Mouse (Mus musculus) thymus, adult 2 months (tissue): ENCODE measurements at regions not wholly inside any gene's neighbourhood (a gene's known extent, or its start where the extent isn't known, plus 50 kb on each side); places are given as distances from the start of the nearest gene placed in this dataset.
A peak's percentile ranks its signal among the peaks of the same experiment; 100 is the strongest.

Experiments used
- DNase-seq: peaks from one replicate; pipeline ENCODE4 v3.0.0; 2021
- H3K27ac ChIP-seq: fragments of 200-500 bp; 2 replicates; pipeline ENCODE4 v1.5.1; 2012; ENCODE audit warnings: low read length, control low read depth; ENCODE audit not compliant: control insufficient read depth, insufficient read depth
- H3K27me3 ChIP-seq: fragments of 200-500 bp; 2 replicates; pipeline ENCODE4 v1.6.1; 2012; ENCODE audit warnings: mild to moderate bottlenecking, low read length, moderate library complexity, mixed read lengths; ENCODE audit not compliant: control insufficient read depth, insufficient read depth
- H3K36me3 ChIP-seq: fragments of 200-500 bp; 2 replicates; pipeline ENCODE4 v1.6.1; 2012; ENCODE audit warnings: mild to moderate bottlenecking, low read length, moderate library complexity; ENCODE audit not compliant: control insufficient read depth, insufficient read depth
- H3K4me1 ChIP-seq: fragments of 200-500 bp; replicated peaks from 2 replicates; pipeline ENCODE4 v1.6.1; 2012; ENCODE audit warnings: low read length; ENCODE audit not compliant: control insufficient read depth, insufficient read depth
- H3K4me3 ChIP-seq: fragments of 200-500 bp; 2 replicates; pipeline ENCODE4 v1.5.1; 2012; ENCODE audit warnings: mild to moderate bottlenecking, low read length, control low read depth, moderate library complexity; ENCODE audit not compliant: control insufficient read depth, insufficient read depth
- CTCF ChIP-seq: fragments of 200-500 bp; IDR thresholded peaks from 2 replicates; pipeline ENCODE4 v1.5.1; 2012; ENCODE audit warnings: mild to moderate bottlenecking, control low read depth, low read length, moderate library complexity, borderline replicate concordance; ENCODE audit not compliant: control insufficient read depth, poor library complexity, insufficient read depth; ENCODE audit errors: extremely low read depth
- POLR2A ChIP-seq: fragments of 200-500 bp; IDR thresholded peaks from 2 replicates; pipeline ENCODE4 v1.6.1; 2012; ENCODE audit warnings: mild to moderate bottlenecking, low read length, control low read depth, moderate library complexity; ENCODE audit not compliant: control insufficient read depth, poor library complexity, insufficient read depth; ENCODE audit errors: extremely low read depth
- WGBS: fragments of 180-500 bp; shearing (Covaris S2); methylation state at CpG from one replicate; pipeline ENCODE4 v1.1.7; 2018; 5-methylcytosine and 5-hydroxymethylcytosine counted together

GRCm38 (mm10) chr15:59807723-59808122 is 208.7 kb downstream of the 4933412E24Rik start:
- no peak overlapping the region for H3K4me3 ChIP-seq
- TF ChIP-seq CTCF = no peak
- no peak for TF ChIP-seq POLR2A
- H3K36me3 ChIP-seq = no peaks in the 10 kb centered on the region
- H3K27ac ChIP-seq = no peak overlapping the region
- DNase-seq = no peak
- 82% methylated on average over 6 of the region's 6 CpGs for WGBS
- H3K4me1 ChIP-seq = peaks cover 4% of the 10 kb centered on the region
- no peaks in the 10 kb centered on the region for H3K27me3 ChIP-seq

GRCm38 (mm10) chr15:59805771-59806170 is 210.6 kb downstream of the 4933412E24Rik start:
- Histone ChIP-seq H3K4me3 (no peak overlapping the region), H3K27me3 (no peaks in the 10 kb centered on the region), H3K36me3 (no peaks in the 10 kb centered on the region), H3K4me1 (no peaks in the 10 kb centered on the region), H3K27ac (no peak overlapping the region)
- TF ChIP-seq POLR2A (no peak), CTCF (no peak)
- DNase-seq = no peak
- WGBS = 97% methylated on average over 2 of the region's 2 CpGs

- 96% methylated on average over 2 of the region's 2 CpGs for WGBS
- Histone ChIP-seq H3K27ac (no peak overlapping the region), H3K27me3 (no peaks in the 10 kb centered on the region), H3K36me3 (no peaks in the 10 kb centered on the region), H3K4me3 (no peak overlapping the region), H3K4me1 (no peaks in the 10 kb centered on the region)
- DNase-seq = no peak
- no peak for TF ChIP-seq POLR2A
- no peak for TF ChIP-seq CTCF
Observed at GRCm38 (mm10) chr15:59804821-59805220, 211.6 kb downstream of the 4933412E24Rik start.

DNA sequence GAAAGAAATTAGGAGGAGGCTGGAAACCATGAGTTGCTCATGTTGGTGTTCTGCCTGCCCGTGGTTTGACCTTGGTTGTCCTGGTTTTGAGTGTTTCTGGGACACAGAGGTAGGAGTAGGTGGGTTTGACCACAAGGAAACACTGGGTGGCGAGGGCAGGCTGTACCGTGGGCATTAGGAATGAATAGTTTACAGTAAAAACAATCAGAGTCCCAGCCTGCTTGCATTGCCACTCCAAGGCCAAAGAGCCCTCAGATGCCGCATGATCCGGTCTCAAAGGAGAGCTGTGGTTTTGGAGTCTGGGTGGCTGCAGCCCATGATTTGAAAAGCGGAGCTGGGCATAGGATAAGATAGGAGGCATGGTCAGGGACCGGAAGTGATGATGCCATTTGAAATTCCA is 212.0 kb downstream of the 4933412E24Rik start:
- Histone ChIP-seq H3K4me3 (no peak overlapping the region), H3K27me3 (no peaks in the 10 kb centered on the region), H3K27ac (no peak overlapping the region), H3K36me3 (no peaks in the 10 kb centered on the region), H3K4me1 (no peaks in the 10 kb centered on the region)
- 86% methylated on average over 7 of the region's 7 CpGs for WGBS
- TF ChIP-seq POLR2A (no peak), CTCF (no peak)
- DNase-seq = no peak

- Histone ChIP-seq H3K36me3 (no peaks in the 10 kb centered on the region), H3K27me3 (no peaks in the 10 kb centered on the region), H3K4me1 (peaks cover 8% of the 10 kb centered on the region), H3K27ac (no peak overlapping the region), H3K4me3 (no peak overlapping the region)
- WGBS = 81% methylated on average over 7 of the region's 7 CpGs
- no peak for TF ChIP-seq POLR2A
- no peak for TF ChIP-seq CTCF
- no peak for DNase-seq
Observed at GRCm38 (mm10) chr15:59802276-59802675, 214.1 kb downstream of the 4933412E24Rik start.

GRCm38 (mm10) chr15:59799124-59799815 is 217.1 kb downstream of the 4933412E24Rik start:
- Histone ChIP-seq H3K36me3 (no peaks in the 10 kb centered on the region), H3K4me1 (peaks cover 26% of the 10 kb centered on the region), H3K4me3 (no peak overlapping the region), H3K27me3 (no peaks in the 10 kb centered on the region), H3K27ac (peak overlapping the region; percentile 26; the same call in 1 of the 2 replicates)
- no peak for DNase-seq
- TF ChIP-seq CTCF (no peak), POLR2A (no peak)
- WGBS = 94% methylated on average over 3 of the region's 3 CpGs

DNA sequence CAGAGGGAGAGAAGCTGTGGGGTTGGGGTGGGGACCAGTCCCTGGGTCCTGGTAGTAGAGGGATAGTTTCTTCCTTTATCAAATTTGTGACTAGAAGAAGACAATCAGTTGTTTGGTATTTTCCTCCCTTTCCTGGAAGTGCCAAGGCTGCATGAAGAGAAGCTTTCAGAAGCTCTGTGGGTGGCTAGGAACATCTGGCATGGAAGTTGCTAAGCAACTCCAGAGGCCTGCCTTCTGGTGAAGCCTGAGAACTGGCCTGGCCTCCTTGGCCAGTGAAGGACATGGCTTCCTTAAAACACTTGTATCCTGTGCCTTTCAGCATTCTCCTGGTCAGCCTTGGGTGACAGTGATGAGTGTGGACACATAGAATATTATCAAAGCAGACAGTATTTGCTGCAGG is 217.9 kb downstream of the 4933412E24Rik start:
- no peak for DNase-seq
- TF ChIP-seq CTCF = no peak
- no peak for TF ChIP-seq POLR2A
- Histone ChIP-seq H3K27ac (no peak overlapping the region), H3K4me1 (peaks cover 26% of the 10 kb centered on the region), H3K4me3 (no peak overlapping the region), H3K36me3 (no peaks in the 10 kb centered on the region), H3K27me3 (no peaks in the 10 kb centered on the region)
